Mouse (Mus musculus): ENCODE measurements around the gene Arhgap35.
"Not testable (repeated sequence)": the region's sequence is repeated elsewhere in the genome, so short reads cannot be mapped to it uniquely, and the experiment has no call there.

The Arhgap35 gene

GRCm38 (mm10) chr7:16614888-16615715 is at the start of gene Arhgap35:
Gene Arhgap35, minus strand, starts transcription at chr7:16614993.
- in situ Hi-C loops (cut with MboI): loop anchor here (10.0 kb wide), 1 partner anchor 100 kb away; no protein-coding TSS in a partner anchor

- in situ Hi-C loops (cut with MboI): no loop called here
These were observed 29.5 kb upstream of the Arhgap35 start for GRCm38 (mm10) chr7:16644260-16644659.

GRCm38 (mm10) chr7:16643106-16643505 is 28.3 kb upstream of the Arhgap35 start:
- in situ Hi-C loops (cut with MboI): not testable (repeated sequence)

- in situ Hi-C loops (cut with MboI): no loop called here
These were observed 24.2 kb upstream of the Arhgap35 start for GRCm38 (mm10) chr7:16639028-16639427.

- in situ Hi-C loops (cut with MboI): no loop called here
These were observed 20.3 kb upstream of the Arhgap35 start for GRCm38 (mm10) chr7:16635116-16635515.

GRCm38 (mm10) chr7:16633913-16634312 is 19.1 kb upstream of the Arhgap35 start:
- in situ Hi-C loops (cut with MboI): loop anchor here (5.0 kb wide), 1 partner anchor 93 kb away; no protein-coding TSS in a partner anchor

- in situ Hi-C loops (cut with MboI): loop anchor here (5.0 kb wide), 1 partner anchor 95 kb away; no protein-coding TSS in a partner anchor
These were observed 17.1 kb upstream of the Arhgap35 start for GRCm38 (mm10) chr7:16631932-16632331.

GRCm38 (mm10) chr7:16631025-16631424 is 16.2 kb upstream of the Arhgap35 start:
- in situ Hi-C loops (cut with MboI): loop anchor here (5.0 kb wide), 1 partner anchor 96 kb away; no protein-coding TSS in a partner anchor

- in situ Hi-C loops (cut with MboI): loop anchor here (5.0 kb wide), 1 partner anchor 98 kb away; no protein-coding TSS in a partner anchor
These were observed 15.0 kb upstream of the Arhgap35 start for GRCm38 (mm10) chr7:16629598-16630296.

- in situ Hi-C loops (cut with MboI): no loop called here
These were observed 13.4 kb upstream of the Arhgap35 start for GRCm38 (mm10) chr7:16628096-16628771.

- in situ Hi-C loops (cut with MboI): no loop called here
These were observed 8.9 kb upstream of the Arhgap35 start for GRCm38 (mm10) chr7:16623687-16624086.

GRCm38 (mm10) chr7:16623131-16623530 is 8.3 kb upstream of the Arhgap35 start:
- in situ Hi-C loops (cut with MboI): no loop called here

- in situ Hi-C loops (cut with MboI): no loop called here
These were observed 6.4 kb upstream of the Arhgap35 start for GRCm38 (mm10) chr7:16621066-16621622.

- in situ Hi-C loops (cut with MboI): loop anchor here (10.0 kb wide), 1 partner anchor 104 kb away; no protein-coding TSS in a partner anchor
These were observed 3.9 kb upstream of the Arhgap35 start for GRCm38 (mm10) chr7:16618661-16619211.

GRCm38 (mm10) chr7:16617045-16617444 is 2.3 kb upstream of the Arhgap35 start:
- in situ Hi-C loops (cut with MboI): loop anchor here (10.0 kb wide), 1 partner anchor 102 kb away; no protein-coding TSS in a partner anchor

GRCm38 (mm10) chr7:16614171-16614887 is 464 bp downstream of the Arhgap35 start:
- in situ Hi-C loops (cut with MboI): loop anchor here (10.0 kb wide), 1 partner anchor 100 kb away; no protein-coding TSS in a partner anchor

GRCm38 (mm10) chr7:16613461-16614170 is 1.2 kb downstream of the Arhgap35 start:
- in situ Hi-C loops (cut with MboI): loop anchor here (10.0 kb wide), 1 partner anchor 99 kb away; no protein-coding TSS in a partner anchor

- in situ Hi-C loops (cut with MboI): loop anchor here (10.0 kb wide), 1 partner anchor 96 kb away; no protein-coding TSS in a partner anchor
These were observed 4.4 kb downstream of the Arhgap35 start for GRCm38 (mm10) chr7:16610345-16610744.

- in situ Hi-C loops (cut with MboI): no loop called here
These were observed 5.8 kb downstream of the Arhgap35 start for GRCm38 (mm10) chr7:16608961-16609360.

GRCm38 (mm10) chr7:16608046-16608445 is 6.7 kb downstream of the Arhgap35 start:
- in situ Hi-C loops (cut with MboI): no loop called here

Data from mature B cell (primary cell).